Mouse (Mus musculus): ENCODE data around the gene Mapk1ip1l.
A peak's percentile ranks its signal among the peaks of the same experiment; 100 is the strongest.

The Mapk1ip1l gene

DNA sequence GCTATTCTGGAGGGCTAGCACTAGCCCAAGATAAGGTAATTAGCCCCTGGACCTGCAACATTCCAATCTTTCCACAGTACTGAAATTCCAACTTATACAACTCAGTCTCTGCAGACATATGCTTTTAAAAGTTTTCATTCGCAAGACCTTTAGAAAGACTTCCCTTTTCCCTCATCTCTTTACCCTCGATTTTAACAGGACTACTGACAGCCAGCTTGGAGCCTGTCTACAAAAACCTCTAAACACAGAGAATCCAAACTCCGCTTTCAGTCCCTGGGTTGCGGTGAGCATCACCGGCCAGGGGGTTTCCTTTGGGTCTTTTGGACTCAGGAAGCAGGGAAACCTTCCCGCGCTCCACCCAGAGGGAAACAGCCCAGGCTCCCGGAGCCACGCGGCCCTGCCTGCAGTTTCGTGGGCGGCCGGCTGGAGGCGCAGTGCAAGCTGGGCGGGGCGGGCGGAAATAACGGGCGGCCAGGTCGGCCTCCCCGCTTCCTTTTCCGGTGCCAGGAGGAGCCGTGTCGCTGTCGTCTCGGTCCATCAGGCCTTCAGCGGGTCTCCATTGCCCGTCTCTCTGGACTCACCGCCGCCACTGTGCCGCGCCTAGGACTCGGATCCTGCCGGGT lies at the start of gene Mapk1ip1l:
Mapk1ip1l (plus strand) TSS at position 482 of the 623 bp plus-strand sequence.
- peak; percentile 91 for DNase-seq (ENCODE audit: inconsistent ontology term)

DNA sequence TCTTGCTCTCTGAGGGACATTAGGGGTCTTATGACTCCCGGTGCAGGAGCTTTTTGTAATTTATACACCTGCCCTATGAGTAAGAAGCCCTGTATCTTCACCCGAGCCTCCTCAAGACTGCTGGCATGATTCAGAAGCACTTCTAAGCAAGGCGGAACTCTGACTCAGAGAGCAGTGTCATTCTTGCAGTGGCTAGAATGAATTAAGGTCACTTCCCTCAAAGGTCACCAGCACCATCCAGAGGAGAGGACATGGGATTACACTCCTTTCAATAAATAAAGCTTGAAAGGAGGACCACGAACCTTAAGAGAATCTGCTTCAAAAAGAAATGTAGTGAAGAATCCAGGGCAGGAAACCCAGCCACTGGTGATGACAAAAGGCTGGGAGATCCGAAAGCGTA lies 48.2 kb upstream of the Mapk1ip1l start:
- DNase-seq (ENCODE audit: inconsistent ontology term): peak; percentile 32

GRCm38 (mm10) chr14:47264866-47265265 lies 33.2 kb upstream of the Mapk1ip1l start:
- no peak for DNase-seq (ENCODE audit: inconsistent ontology term)

DNA sequence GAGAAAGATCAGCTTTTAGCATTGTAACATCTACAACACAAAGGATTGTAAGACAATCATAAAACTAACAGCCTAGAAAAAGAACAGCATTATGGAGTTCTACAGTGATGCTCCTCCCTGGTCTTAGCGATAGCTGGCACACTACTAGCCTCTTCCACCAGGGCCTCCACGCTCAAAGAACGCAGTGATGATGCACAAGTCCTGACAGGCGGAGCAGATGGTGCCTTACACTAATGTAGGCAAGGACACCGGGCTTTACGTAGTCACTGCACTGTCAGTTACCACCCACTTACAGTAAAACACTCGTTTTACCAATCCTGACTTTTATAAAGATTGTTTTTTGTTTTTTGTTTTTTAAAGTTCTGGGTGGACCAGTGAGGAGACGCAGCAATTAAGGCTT lies 32.2 kb upstream of the Mapk1ip1l start:
- DNase-seq (ENCODE audit: inconsistent ontology term): no peak

DNA sequence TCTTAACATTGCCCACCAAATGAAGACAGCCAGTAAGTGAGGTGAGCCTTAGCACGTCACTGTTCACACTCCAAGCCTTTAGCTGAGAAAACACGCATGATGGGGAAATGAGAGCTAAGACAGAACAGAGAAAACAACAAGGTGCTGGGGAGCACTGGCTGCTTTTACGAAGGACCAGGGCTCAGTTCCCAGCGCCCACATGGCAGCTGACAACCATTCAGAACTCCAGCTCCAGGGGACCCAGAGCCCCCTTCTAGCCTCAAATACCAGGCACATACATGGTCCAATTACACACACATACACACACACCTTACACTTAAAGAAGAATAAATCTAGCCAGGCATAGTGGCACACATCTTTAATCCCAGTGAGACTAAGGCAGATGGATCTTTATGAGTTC lies 29.0 kb upstream of the Mapk1ip1l start:
- no peak for DNase-seq (ENCODE audit: inconsistent ontology term)

DNA sequence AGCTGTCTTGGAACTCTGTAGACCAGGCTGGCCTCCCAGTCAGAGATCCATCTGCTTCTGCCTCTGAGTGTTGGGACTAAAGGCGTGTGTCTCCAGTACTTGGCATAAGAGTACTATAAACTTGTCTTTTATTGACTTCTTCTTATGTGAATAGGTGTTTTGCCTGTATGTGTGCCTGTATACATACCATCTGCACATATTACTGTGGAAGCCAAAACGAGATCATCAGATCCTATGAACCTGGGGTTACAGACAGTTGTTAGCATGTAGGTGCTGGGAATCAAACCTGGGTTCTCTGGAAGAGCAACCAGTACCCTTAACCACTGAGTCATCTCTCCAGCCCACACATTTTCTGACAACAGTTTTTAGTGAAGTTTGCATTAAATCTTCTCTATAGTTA lies 28.4 kb upstream of the Mapk1ip1l start:
- DNase-seq (ENCODE audit: inconsistent ontology term): no peak

- DNase-seq (ENCODE audit: inconsistent ontology term): no peak
Measured at GRCm38 (mm10) chr14:47273751-47274150, 24.3 kb upstream of the Mapk1ip1l start.

DNA sequence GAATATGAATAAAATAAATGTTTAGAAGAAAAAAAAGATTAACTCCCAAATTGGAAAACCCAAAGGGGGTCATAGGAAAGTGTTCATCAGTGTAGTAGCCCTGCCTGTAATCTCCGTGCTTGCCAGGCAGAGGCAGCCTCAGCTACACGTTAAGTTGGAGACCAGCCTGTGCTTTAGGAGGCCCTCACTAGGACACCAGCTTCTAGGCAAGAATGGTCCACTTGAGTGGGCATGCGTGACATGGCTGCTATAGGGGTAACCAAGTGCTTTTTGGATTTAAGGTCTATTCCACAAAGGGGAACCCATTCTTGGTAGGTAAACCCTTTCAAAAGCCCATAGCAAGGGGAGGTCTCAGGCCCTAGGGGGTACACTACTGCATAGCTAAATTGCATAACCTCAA lies 22.6 kb upstream of the Mapk1ip1l start:
- DNase-seq (ENCODE audit: inconsistent ontology term): no peak

GRCm38 (mm10) chr14:47276036-47276603 lies 21.9 kb upstream of the Mapk1ip1l start:
- no peak for DNase-seq (ENCODE audit: inconsistent ontology term)

DNA sequence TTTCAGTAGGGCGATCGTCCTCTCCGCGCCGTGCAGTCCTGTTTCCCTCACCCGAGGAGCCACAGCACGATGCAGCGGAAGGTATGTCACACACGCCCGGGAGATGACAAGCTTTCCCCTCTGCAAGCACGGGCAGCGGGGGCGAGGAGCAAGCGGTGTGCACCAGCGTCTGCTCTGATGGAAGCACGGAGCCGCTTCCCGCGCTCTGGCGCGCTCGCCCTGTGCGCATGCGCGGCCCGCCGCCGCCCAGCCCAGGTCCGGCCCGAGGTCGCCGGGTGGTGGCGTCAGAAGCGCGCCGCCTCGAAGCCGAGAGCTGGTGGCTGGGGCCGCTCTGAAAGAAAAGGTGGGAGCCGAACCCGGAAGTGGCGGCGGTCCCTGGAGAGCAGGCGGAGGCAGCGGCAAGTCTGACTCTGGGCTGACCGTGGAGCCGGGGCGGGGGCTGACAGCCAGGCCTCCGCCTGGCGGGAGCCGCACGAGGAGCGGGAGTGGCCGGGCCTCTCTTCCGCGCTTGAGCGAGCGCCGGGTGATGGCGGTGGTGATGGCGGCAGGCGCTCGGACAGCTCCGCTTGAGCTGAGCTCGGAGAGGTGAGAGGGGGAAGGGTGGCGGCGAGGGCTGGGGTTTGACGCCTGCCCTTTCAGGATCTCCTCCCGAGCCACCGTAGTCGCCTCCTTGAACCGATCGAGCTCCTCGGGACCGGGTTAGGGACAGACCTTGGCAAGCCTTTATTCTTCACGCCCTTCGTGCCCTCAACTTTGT lies 21.3 kb upstream of the Mapk1ip1l start, which contains the start of the genes Wdhd1 and Socs4:
Wdhd1 (minus strand) TSS at position 221 of the 757 bp plus-strand sequence.
Socs4 (plus strand) TSS at position 295 of the 757 bp plus-strand sequence.
- peak; percentile 96 for DNase-seq (ENCODE audit: inconsistent ontology term)

- DNase-seq (ENCODE audit: inconsistent ontology term): no peak
Measured at GRCm38 (mm10) chr14:47279058-47279457, 19.0 kb upstream of the Mapk1ip1l start.

DNA sequence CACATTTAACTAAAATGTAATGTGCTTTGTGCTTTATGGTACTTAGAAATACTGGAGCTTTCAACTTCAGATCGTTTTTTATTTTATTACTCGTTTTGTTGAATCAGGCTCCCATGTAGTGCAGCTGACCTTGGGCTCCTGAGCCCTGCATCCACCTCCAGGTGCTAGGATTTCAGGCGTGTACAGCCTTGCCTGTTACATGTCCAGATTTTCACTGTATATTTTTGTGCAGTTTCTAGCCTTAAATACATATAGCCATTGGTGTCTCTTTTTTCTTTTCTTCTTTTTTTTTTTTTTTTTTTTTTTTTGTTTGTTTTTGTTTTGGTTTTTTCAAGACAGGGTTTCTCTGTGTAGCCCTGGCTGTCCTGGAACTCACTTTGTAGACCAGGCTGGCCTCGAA lies 16.5 kb upstream of the Mapk1ip1l start:
- no peak for DNase-seq (ENCODE audit: inconsistent ontology term)

DNA sequence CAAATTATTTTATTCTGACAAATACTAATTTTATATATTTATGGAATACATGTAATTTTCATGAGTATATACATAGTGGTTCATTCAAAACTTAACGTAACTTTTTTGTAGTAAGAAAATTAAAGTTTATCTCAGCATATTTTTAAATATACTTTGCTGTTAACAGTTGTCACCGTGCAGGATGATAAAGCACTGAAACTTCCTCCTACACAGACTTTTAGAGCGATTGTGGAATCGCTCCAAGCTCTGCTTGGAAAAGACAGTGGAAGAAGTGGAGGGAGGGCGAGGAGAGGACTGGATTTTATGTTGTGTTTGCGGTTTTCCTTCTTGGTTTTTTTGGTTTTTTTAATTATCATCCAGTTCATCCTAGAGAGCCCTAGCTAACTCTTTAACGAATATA lies 14.5 kb upstream of the Mapk1ip1l start:
- no peak for DNase-seq (ENCODE audit: inconsistent ontology term)

- no peak for DNase-seq (ENCODE audit: inconsistent ontology term)
Measured at GRCm38 (mm10) chr14:47285271-47285670, 12.8 kb upstream of the Mapk1ip1l start.

GRCm38 (mm10) chr14:47286215-47286614 lies 11.9 kb upstream of the Mapk1ip1l start:
- no peak for DNase-seq (ENCODE audit: inconsistent ontology term)

DNA sequence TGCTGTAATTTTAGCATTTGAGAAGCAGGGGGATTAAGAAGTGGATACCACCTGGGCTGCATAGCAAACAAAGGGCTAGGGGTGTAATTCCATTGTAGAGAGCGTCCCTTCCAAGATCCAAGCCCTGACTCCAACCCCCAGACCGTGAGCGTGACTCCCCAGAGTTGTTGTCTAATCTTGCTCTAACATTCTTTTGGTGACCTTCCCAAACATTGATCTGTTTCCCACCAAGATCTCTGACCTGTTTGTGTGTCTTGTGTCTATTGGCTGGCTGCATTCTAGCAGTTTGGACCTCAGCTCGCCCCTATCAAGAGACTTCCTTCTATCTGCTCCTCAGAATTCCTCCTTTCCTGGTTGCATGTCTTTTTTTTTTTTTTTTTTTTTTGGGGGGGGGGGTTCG lies 11.0 kb upstream of the Mapk1ip1l start:
- DNase-seq (ENCODE audit: inconsistent ontology term): no peak

DNA sequence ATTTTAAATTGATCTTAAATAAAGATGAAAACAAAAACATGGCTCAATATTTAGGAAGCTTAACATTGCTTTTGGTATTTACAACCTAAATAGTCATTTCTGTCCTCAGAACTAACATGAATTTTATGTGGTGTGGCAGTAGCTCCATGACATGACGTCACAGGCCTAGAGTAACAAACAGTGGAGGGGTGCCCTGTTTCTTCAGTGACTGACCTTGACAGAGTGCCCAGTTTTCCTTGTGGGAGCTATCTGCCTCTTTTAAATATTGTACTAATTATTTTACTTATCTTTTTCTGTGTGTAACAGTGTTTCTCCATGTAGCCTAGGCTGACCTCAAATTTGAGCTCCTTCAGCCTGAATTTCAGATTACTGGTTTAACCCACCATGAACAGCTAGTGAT lies 6.3 kb upstream of the Mapk1ip1l start:
- no peak for DNase-seq (ENCODE audit: inconsistent ontology term)

- no peak for DNase-seq (ENCODE audit: inconsistent ontology term)
Measured at GRCm38 (mm10) chr14:47294136-47294535, 3.9 kb upstream of the Mapk1ip1l start.

GRCm38 (mm10) chr14:47296232-47296631 lies 1.8 kb upstream of the Mapk1ip1l start:
- DNase-seq (ENCODE audit: inconsistent ontology term): no peak

GRCm38 (mm10) chr14:47298408-47298792 lies 334 bp downstream of the Mapk1ip1l start:
- no peak for DNase-seq (ENCODE audit: inconsistent ontology term)

GRCm38 (mm10) chr14:47298819-47299261 lies 774 bp downstream of the Mapk1ip1l start:
- DNase-seq (ENCODE audit: inconsistent ontology term): peak; percentile 51

DNA sequence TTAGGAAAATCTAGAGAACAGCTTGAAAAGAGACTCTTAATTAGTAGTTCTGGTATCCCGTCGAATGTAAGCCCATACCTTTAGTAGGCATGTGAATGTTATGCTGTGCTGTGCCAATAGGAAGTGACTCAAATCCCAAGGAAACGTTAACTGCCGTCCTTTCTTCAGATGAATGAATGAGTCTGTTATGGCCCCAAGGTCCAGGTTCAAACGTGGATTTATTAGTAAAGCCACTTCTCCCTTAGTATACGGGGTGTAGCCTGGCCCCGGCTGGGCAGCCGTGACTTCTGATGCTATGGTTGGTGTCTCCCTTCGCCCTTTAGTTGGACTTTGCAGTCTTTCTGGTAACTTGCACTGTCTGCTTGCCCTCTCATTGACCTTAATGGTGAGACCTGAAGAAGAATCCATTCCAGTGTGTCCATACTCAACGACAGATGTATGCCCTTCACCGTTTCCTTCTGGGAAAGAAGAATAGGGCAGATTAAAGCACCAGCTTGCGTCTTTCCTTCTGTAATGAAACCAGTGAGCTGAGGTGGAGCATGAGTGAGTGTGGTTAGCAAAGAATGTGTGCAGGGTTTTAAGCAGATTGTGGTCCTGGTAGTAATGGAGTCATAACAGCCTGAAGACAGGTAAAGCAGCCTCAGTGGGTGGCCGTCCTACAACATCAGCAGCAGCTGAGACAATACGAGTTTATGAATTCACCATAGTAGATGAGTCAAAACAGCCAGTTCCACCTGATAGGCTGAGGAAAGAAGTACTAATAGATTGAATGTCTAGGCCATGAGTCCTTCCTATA lies 5.0 kb downstream of the Mapk1ip1l start:
- no peak for DNase-seq (ENCODE audit: inconsistent ontology term)

All from Muller cell, postnatal 12 days (primary cell).